Mouse (Mus musculus) forebrain, embryonic 11.5 days (tissue): ENCODE data around the gene C6. TPM values are rescaled to one million over a fixed set of nuclear protein-coding genes. Genes with fewer than 3 reads are reported as not detected.

ENCODE experiments used
- ATAC-seq: fragments of 200-750 bp; cut with Nextera tagmentation; replicated peaks from 2 replicates; pipeline ENCODE4 v1.8.0; 2017; ENCODE audit warnings: moderate TSS enrichment; ENCODE audit not compliant: low FRiP score
- DNase-seq: peaks from one replicate; pipeline ENCODE4 v3.0.0-alpha.2; 2017; ENCODE audit warnings: low spot score
- H3K27ac ChIP-seq: fragments of 300-500 bp; sonication (generic); 2 replicates; pipeline ENCODE4 v1.5.1; 2014; ENCODE audit warnings: low read depth, low read length
- H3K27me3 ChIP-seq: fragments of 300-500 bp; sonication (generic); 2 replicates; pipeline ENCODE4 v1.6.1; 2014; ENCODE audit warnings: mild to moderate bottlenecking, low read length, mixed read lengths; ENCODE audit not compliant: control insufficient read depth, insufficient read depth
- H3K36me3 ChIP-seq: fragments of 300-500 bp; sonication (generic); 2 replicates; pipeline ENCODE4 v1.6.1; 2014; ENCODE audit warnings: mild to moderate bottlenecking, low read length, moderate library complexity, mixed read lengths; ENCODE audit not compliant: control insufficient read depth, insufficient read depth
- H3K4me1 ChIP-seq: fragments of 300-500 bp; sonication (generic); replicated peaks from 2 replicates; pipeline ENCODE4 v1.6.1; 2014; ENCODE audit warnings: low read length, mixed read lengths; ENCODE audit not compliant: control insufficient read depth, insufficient read depth
- H3K4me2 ChIP-seq: fragments of 300-500 bp; sonication (generic); 2 replicates; pipeline ENCODE4 v1.6.1; 2014; ENCODE audit warnings: low read depth, mild to moderate bottlenecking, low read length, moderate library complexity, mixed read lengths; ENCODE audit not compliant: severe bottlenecking
- H3K4me3 ChIP-seq: fragments of 300-500 bp; sonication (generic); 2 replicates; pipeline ENCODE4 v1.5.1; 2014; ENCODE audit warnings: low read depth, low read length
- H3K9ac ChIP-seq: fragments of 300-500 bp; sonication (generic); 2 replicates; pipeline ENCODE4 v1.6.1; 2014; ENCODE audit warnings: low read length
- H3K9me3 ChIP-seq: fragments of 300-500 bp; sonication (generic); 2 replicates; pipeline ENCODE4 v1.6.1; 2016; ENCODE audit warnings: low read length, mixed read lengths; ENCODE audit not compliant: control insufficient read depth
- WGBS: fragments of 180-500 bp; shearing (Covaris S2); extraction: QIAGEN DNeasy Blood & Tissue Kit; methylation state at CpG from one replicate; pipeline ENCODE4 v1.1.7; 2014; 5-methylcytosine and 5-hydroxymethylcytosine counted together
- polyA plus RNA-seq: library from polyadenylated mRNA; unstranded; fragments of >200 nt; fragmentation: Nextera tagmentation; extraction: Ambion mirVana; gene quantifications from 2 replicates; pipeline ENCODE4 v1.2.1, GENCODE M21; 2014

C6 gene
- polyA plus RNA-seq, result not detected in 2 replicates

GRCm38 (mm10) chr15:4726830-4727310, at the start of gene C6:
TSS of gene C6 (plus strand) at chr15:4727175.
- DNase-seq, result no peak
- ATAC-seq, result no peak
- WGBS, result 90% methylated on average over 9 of the region's 9 CpGs

DNA sequence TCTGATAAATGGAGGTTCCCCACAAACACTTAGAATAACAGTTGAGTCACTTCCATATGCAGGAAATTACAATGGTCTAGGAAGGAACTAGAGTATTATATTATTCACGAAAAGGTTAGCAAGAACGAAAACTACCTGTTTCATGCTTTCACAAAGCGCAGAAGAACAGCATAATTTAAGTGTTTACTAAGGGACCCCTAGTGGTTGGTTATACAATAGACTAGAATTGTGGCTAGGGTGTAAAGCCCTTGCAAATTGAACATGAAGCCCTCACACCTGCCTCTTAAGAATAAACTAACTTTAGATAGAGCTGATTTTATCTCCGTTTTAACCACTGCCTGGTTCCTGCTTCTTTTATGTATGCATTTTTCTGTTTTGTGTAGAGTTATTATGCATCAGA, 29.4 kb upstream of the C6 start:
- H3K27me3 ChIP-seq, result no peaks in the 10 kb centered on the region
- H3K9ac ChIP-seq, result no peak overlapping the region
- 87% methylated on average over 4 of the region's 4 CpGs for WGBS
- H3K4me2 ChIP-seq, result no peak overlapping the region
- DNase-seq (no peak), ATAC-seq (no peak)
- no peak overlapping the region for H3K4me3 ChIP-seq
- H3K36me3 ChIP-seq, result no peaks in the 10 kb centered on the region
- H3K9me3 ChIP-seq, result peaks cover 3% of the 10 kb centered on the region
- no peak overlapping the region for H3K27ac ChIP-seq
- no peaks in the 10 kb centered on the region for H3K4me1 ChIP-seq

More at GRCm38 (mm10) chr15:4726830-4727310, at the start of gene C6:
- Histone ChIP-seq H3K9me3 (no peaks in the 10 kb centered on the region), H3K4me3 (no peak within 1 kb of the TSS), H3K9ac (no peak within 1 kb of the TSS), H3K4me2 (no peak within 1 kb of the TSS), H3K27ac (no peak within 1 kb of the TSS), H3K4me1 (no peaks in the 10 kb centered on the region), H3K36me3 (no peaks in the 10 kb centered on the region), H3K27me3 (no peaks in the 10 kb centered on the region)

DNA sequence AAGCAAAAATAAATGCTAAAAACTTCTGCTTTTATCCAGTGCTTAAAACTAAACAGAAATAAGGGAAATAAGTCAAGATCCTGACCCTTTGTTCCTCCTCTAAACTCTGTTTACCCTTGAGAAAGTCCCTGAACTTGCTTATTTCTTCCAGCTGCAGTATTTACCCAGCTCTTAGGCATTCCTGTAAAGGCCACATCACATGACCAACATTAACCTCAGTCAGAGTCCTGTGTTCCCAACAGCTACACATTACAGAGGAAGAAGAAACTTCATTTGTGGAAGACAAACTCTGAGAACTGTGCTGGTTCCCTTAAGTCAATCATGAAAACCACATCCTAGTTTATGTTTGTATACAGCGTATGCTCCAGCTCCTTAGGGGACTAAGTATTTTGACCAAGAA, 7.2 kb downstream of the C6 start:
- no peak overlapping the region for H3K27ac ChIP-seq
- H3K27me3 ChIP-seq, result no peaks in the 10 kb centered on the region
- no peaks in the 10 kb centered on the region for H3K4me1 ChIP-seq
- ATAC-seq (no peak), DNase-seq (no peak)
- no peak overlapping the region for H3K4me2 ChIP-seq
- H3K9me3 ChIP-seq, result no peaks in the 10 kb centered on the region
- no peaks in the 10 kb centered on the region for H3K36me3 ChIP-seq
- 100% methylated on average over 1 of the region's 1 CpGs for WGBS
- no peak overlapping the region for H3K9ac ChIP-seq
- no peak overlapping the region for H3K4me3 ChIP-seq

GRCm38 (mm10) chr15:4734996-4735609, 8.1 kb downstream of the C6 start:
- H3K4me2 ChIP-seq, result no peak overlapping the region
- H3K27ac ChIP-seq, result no peak overlapping the region
- H3K4me3 ChIP-seq, result no peak overlapping the region
- H3K36me3 ChIP-seq, result no peaks in the 10 kb centered on the region
- H3K9me3 ChIP-seq, result no peaks in the 10 kb centered on the region
- H3K9ac ChIP-seq, result no peak overlapping the region
- no peak for DNase-seq
- no peaks in the 10 kb centered on the region for H3K27me3 ChIP-seq
- H3K4me1 ChIP-seq, result no peaks in the 10 kb centered on the region
- 69% methylated on average over 2 of the region's 2 CpGs for WGBS
- ATAC-seq, result no peak

DNA sequence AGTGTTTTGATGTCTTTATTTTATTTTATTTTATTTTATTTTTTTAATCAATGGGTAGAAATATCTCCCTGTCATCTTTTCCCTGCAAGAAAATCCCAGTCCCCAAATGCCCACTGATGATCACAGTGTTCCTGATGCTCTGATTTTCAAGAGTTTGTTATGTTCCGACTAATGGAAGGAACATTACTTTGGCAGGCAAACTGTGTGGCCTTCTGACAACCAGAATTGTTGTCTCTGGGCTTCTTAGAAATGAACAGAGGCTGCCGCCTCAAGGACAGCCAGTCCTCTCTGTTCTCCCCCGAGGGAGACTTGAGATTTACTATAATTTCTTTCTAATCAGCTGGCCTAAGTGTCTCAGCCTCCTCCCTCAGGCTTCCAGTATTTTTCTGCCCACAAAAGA, 20.7 kb downstream of the C6 start:
- ATAC-seq, result no peak
- H3K4me3 ChIP-seq, result no peak overlapping the region
- no peaks in the 10 kb centered on the region for H3K9me3 ChIP-seq
- H3K4me1 ChIP-seq, result no peaks in the 10 kb centered on the region
- WGBS, result 78% methylated on average over 3 of the region's 3 CpGs
- no peaks in the 10 kb centered on the region for H3K36me3 ChIP-seq
- no peak for DNase-seq
- H3K9ac ChIP-seq, result no peak overlapping the region
- H3K4me2 ChIP-seq, result no peak overlapping the region
- H3K27me3 ChIP-seq, result no peaks in the 10 kb centered on the region
- no peak overlapping the region for H3K27ac ChIP-seq

GRCm38 (mm10) chr15:4790378-4790777, 63.4 kb downstream of the C6 start:
- Histone ChIP-seq H3K4me3 (no peak overlapping the region), H3K9me3 (no peaks in the 10 kb centered on the region), H3K27me3 (no peaks in the 10 kb centered on the region), H3K9ac (no peak overlapping the region), H3K27ac (no peak overlapping the region), H3K4me2 (no peak overlapping the region), H3K4me1 (no peaks in the 10 kb centered on the region), H3K36me3 (no peaks in the 10 kb centered on the region)
- no peak; the same call in 1 of the 2 replicates for ATAC-seq
- DNase-seq, result no peak
- WGBS, result 34% methylated on average over 3 of the region's 3 CpGs

- Histone ChIP-seq H3K4me3 (no peak overlapping the region), H3K27me3 (no peaks in the 10 kb centered on the region), H3K9me3 (no peaks in the 10 kb centered on the region), H3K9ac (no peak overlapping the region), H3K27ac (no peak overlapping the region), H3K36me3 (no peaks in the 10 kb centered on the region), H3K4me2 (no peak overlapping the region), H3K4me1 (no peaks in the 10 kb centered on the region)
- ATAC-seq, result no peak
- WGBS, result 82% methylated on average over 4 of the region's 4 CpGs
- no peak for DNase-seq
Observed at GRCm38 (mm10) chr15:4796861-4797260, 69.9 kb downstream of the C6 start.

GRCm38 (mm10) chr15:4804256-4804655, 77.3 kb downstream of the C6 start:
- Histone ChIP-seq H3K4me2 (no peak overlapping the region), H3K4me3 (no peak overlapping the region), H3K9ac (no peak overlapping the region), H3K27ac (no peak overlapping the region), H3K4me1 (no peaks in the 10 kb centered on the region), H3K27me3 (no peaks in the 10 kb centered on the region), H3K9me3 (no peaks in the 10 kb centered on the region), H3K36me3 (no peaks in the 10 kb centered on the region)
- DNase-seq, result no peak
- ATAC-seq, result no peak
- 95% methylated on average over 2 of the region's 2 CpGs for WGBS

- H3K36me3 ChIP-seq, result no peaks in the 10 kb centered on the region
- H3K4me1 ChIP-seq, result no peaks in the 10 kb centered on the region
- no peak overlapping the region for H3K9ac ChIP-seq
- no peak overlapping the region for H3K4me3 ChIP-seq
- H3K4me2 ChIP-seq, result no peak overlapping the region
- H3K27me3 ChIP-seq, result no peaks in the 10 kb centered on the region
- H3K27ac ChIP-seq, result no peak overlapping the region
- ATAC-seq (no peak), DNase-seq (no peak)
- H3K9me3 ChIP-seq, result no peaks in the 10 kb centered on the region
- WGBS, result 84% methylated on average over 5 of the region's 5 CpGs
Observed at GRCm38 (mm10) chr15:4808131-4808530, 81.2 kb downstream of the C6 start.
